Mouse (Mus musculus) embryonic facial prominence, embryonic 11.5 days (tissue): ENCODE data around the gene Fzd7. TPM values are rescaled to one million over a fixed set of nuclear protein-coding genes. Genes with fewer than 3 reads are reported as not detected.
A peak's percentile ranks its signal among the peaks of the same experiment; 100 is the strongest.

Experiments used
- ATAC-seq: fragments of 200-750 bp; cut with Nextera tagmentation; replicated peaks from 2 replicates; pipeline ENCODE4 v1.8.0; 2017; ENCODE audit warnings: low read depth; ENCODE audit not compliant: insufficient number of reproducible peaks, low FRiP score, low TSS enrichment
- DNase-seq: peaks from one replicate; pipeline ENCODE4 v3.0.0-alpha.2; 2015; ENCODE audit warnings: low spot score
- H3K27ac ChIP-seq: fragments of 300-500 bp; sonication (generic); replicated peaks from 2 replicates; pipeline ENCODE4 v1.5.1; 2014; ENCODE audit warnings: mild to moderate bottlenecking, low read depth, low read length, control low read depth
- H3K27me3 ChIP-seq: fragments of 300-500 bp; sonication (generic); 2 replicates; pipeline ENCODE4 v1.6.1; 2014; ENCODE audit warnings: mild to moderate bottlenecking, low read length, moderate library complexity, mixed read lengths; ENCODE audit not compliant: control insufficient read depth, insufficient read depth
- H3K36me3 ChIP-seq: fragments of 300-500 bp; sonication (generic); replicated peaks from 2 replicates; pipeline ENCODE4 v1.6.1; 2014; ENCODE audit warnings: low read depth, mild to moderate bottlenecking, low read length, moderate library complexity, mixed read lengths; ENCODE audit not compliant: control insufficient read depth, insufficient read depth
- H3K4me1 ChIP-seq: fragments of 300-500 bp; sonication (generic); 2 replicates; pipeline ENCODE4 v1.6.1; 2014; ENCODE audit warnings: low read length, mixed read lengths; ENCODE audit not compliant: control insufficient read depth, insufficient read depth
- H3K4me2 ChIP-seq: fragments of 300-500 bp; sonication (generic); 2 replicates; pipeline ENCODE4 v1.6.1; 2014; ENCODE audit warnings: low read depth, mild to moderate bottlenecking, control low read depth, low read length, moderate library complexity
- H3K4me3 ChIP-seq: fragments of 300-500 bp; sonication (generic); 2 replicates; pipeline ENCODE4 v1.5.1; 2014; ENCODE audit warnings: low read depth, low read length, control low read depth
- H3K9ac ChIP-seq: fragments of 300-500 bp; sonication (generic); replicated peaks from 2 replicates; pipeline ENCODE4 v1.6.1; 2014; ENCODE audit warnings: mild to moderate bottlenecking, control low read depth, low read length
- H3K9me3 ChIP-seq: fragments of 300-500 bp; sonication (generic); replicated peaks from 2 replicates; pipeline ENCODE4 v1.6.1; 2016; ENCODE audit warnings: mild to moderate bottlenecking, low read length, inconsistent platforms, mixed read lengths; ENCODE audit not compliant: control insufficient read depth
- WGBS: fragments of 180-500 bp; shearing (Covaris S2); extraction: QIAGEN DNeasy Blood & Tissue Kit; methylation state at CpG from one replicate; pipeline ENCODE4 v1.1.7; 2014; 5-methylcytosine and 5-hydroxymethylcytosine counted together
- polyA plus RNA-seq: library from polyadenylated mRNA; unstranded; fragments of >200 nt; fragmentation: Nextera tagmentation; extraction: Ambion mirVana; gene quantifications from 2 replicates; pipeline ENCODE4 v1.2.1, GENCODE M21; 2014

Fzd7 gene
- polyA plus RNA-seq, 1 experiment from 2014 or later: 19.3 TPM

GRCm38 (mm10) chr1:59511566-59512270 is 29.5 kb downstream of the Fzd7 start:
- Histone ChIP-seq H3K4me3 (no peak overlapping the region), H3K9me3 (no peaks in the 10 kb centered on the region), H3K27ac (no peak overlapping the region), H3K27me3 (no peaks in the 10 kb centered on the region), H3K36me3 (no peaks in the 10 kb centered on the region), H3K4me2 (no peak overlapping the region), H3K4me1 (peaks cover 2% of the 10 kb centered on the region), H3K9ac (no peak overlapping the region)
- no peak for ATAC-seq
- 56% methylated on average over 9 of the region's 9 CpGs for WGBS
- no peak for DNase-seq

GRCm38 (mm10) chr1:59516026-59516917 is 34.0 kb downstream of the Fzd7 start, which contains the start of gene Gm973:
Gene Gm973 (plus strand): TSS chr1:59516264.
- 3% methylated on average over 25 of the region's 25 CpGs for WGBS
- ATAC-seq: peak; percentile 96
- H3K4me3 ChIP-seq: peak within 1 kb of the TSS; percentile 27

GRCm38 (mm10) chr1:59520226-59520837 is 38.1 kb downstream of the Fzd7 start:
- Histone ChIP-seq H3K4me2 (no peak overlapping the region), H3K4me3 (no peak overlapping the region), H3K27me3 (no peaks in the 10 kb centered on the region), H3K27ac (no peak overlapping the region), H3K9ac (no peak overlapping the region), H3K4me1 (peaks cover 4% of the 10 kb centered on the region), H3K9me3 (no peaks in the 10 kb centered on the region), H3K36me3 (no peaks in the 10 kb centered on the region)
- ATAC-seq (no peak), DNase-seq (peak; percentile 39)
- 46% methylated on average over 11 of the region's 11 CpGs for WGBS

More at GRCm38 (mm10) chr1:59516026-59516917, 34.0 kb downstream of the Fzd7 start, which contains the start of gene Gm973:
- peak within 1 kb of the TSS; percentile 96 for H3K27ac ChIP-seq
- H3K36me3 ChIP-seq: no peaks in the 10 kb centered on the region
- DNase-seq: peak; percentile 93
- H3K4me2 ChIP-seq: peak within 1 kb of the TSS; percentile 49
- H3K4me1 ChIP-seq: peaks cover 4% of the 10 kb centered on the region
- H3K9ac ChIP-seq: peak within 1 kb of the TSS; percentile 62
- no peaks in the 10 kb centered on the region for H3K27me3 ChIP-seq
- no peaks in the 10 kb centered on the region for H3K9me3 ChIP-seq

GRCm38 (mm10) chr1:59522456-59522855 is 40.2 kb downstream of the Fzd7 start:
- WGBS: 25% methylated on average over 1 of the region's 1 CpGs
- no peaks in the 10 kb centered on the region for H3K4me1 ChIP-seq

GRCm38 (mm10) chr1:59523378-59523958 is 41.2 kb downstream of the Fzd7 start:
- Histone ChIP-seq H3K4me3 (no peak overlapping the region), H3K4me2 (no peak overlapping the region), H3K27me3 (no peaks in the 10 kb centered on the region), H3K9ac (no peak overlapping the region), H3K4me1 (no peaks in the 10 kb centered on the region), H3K9me3 (no peaks in the 10 kb centered on the region), H3K36me3 (no peaks in the 10 kb centered on the region), H3K27ac (no peak overlapping the region)
- 53% methylated on average over 5 of the region's 5 CpGs for WGBS
- ATAC-seq: no peak
- DNase-seq: no peak

More at GRCm38 (mm10) chr1:59522456-59522855, 40.2 kb downstream of the Fzd7 start:
- no peak for ATAC-seq
- Histone ChIP-seq H3K9me3 (no peaks in the 10 kb centered on the region), H3K4me3 (no peak overlapping the region), H3K9ac (no peak overlapping the region), H3K36me3 (no peaks in the 10 kb centered on the region), H3K4me2 (no peak overlapping the region), H3K27me3 (no peaks in the 10 kb centered on the region), H3K27ac (no peak overlapping the region)
- no peak for DNase-seq

GRCm38 (mm10) chr1:59524071-59524470 is 41.8 kb downstream of the Fzd7 start:
- 59% methylated on average over 2 of the region's 2 CpGs for WGBS
- H3K27me3 ChIP-seq: no peaks in the 10 kb centered on the region
- no peak overlapping the region for H3K27ac ChIP-seq
- no peaks in the 10 kb centered on the region for H3K9me3 ChIP-seq
- no peak for DNase-seq
- no peaks in the 10 kb centered on the region for H3K36me3 ChIP-seq
- H3K4me1 ChIP-seq: no peaks in the 10 kb centered on the region
- no peak overlapping the region for H3K4me3 ChIP-seq
- H3K4me2 ChIP-seq: no peak overlapping the region
- 0 out of 2 replicates have a peak, but pooled peaks have one; percentile 39 for ATAC-seq
- no peak overlapping the region for H3K9ac ChIP-seq

GRCm38 (mm10) chr1:59524759-59525158 is 42.5 kb downstream of the Fzd7 start:
- ATAC-seq (no peak), DNase-seq (no peak)
- Histone ChIP-seq H3K4me2 (no peak overlapping the region), H3K36me3 (no peaks in the 10 kb centered on the region), H3K27me3 (no peaks in the 10 kb centered on the region), H3K4me1 (no peaks in the 10 kb centered on the region), H3K27ac (no peak overlapping the region), H3K9ac (no peak overlapping the region), H3K9me3 (no peaks in the 10 kb centered on the region), H3K4me3 (no peak overlapping the region)
- WGBS: 57% methylated on average over 3 of the region's 3 CpGs
